Mouse (Mus musculus) lung, postnatal 10 days (tissue): ENCODE data around the gene Arhgef17.

Experiments used
- DNase-seq: peaks from one replicate; pipeline ENCODE4 v3.0.0; 2021

Gene Arhgef17

GRCm38 (mm10) chr7:100941169-100941568 lies 9.3 kb upstream of the Arhgef17 start:
- DNase-seq: peak; percentile 29

- no peak for DNase-seq
Observed at GRCm38 (mm10) chr7:100938106-100938505, 6.2 kb upstream of the Arhgef17 start.

DNA sequence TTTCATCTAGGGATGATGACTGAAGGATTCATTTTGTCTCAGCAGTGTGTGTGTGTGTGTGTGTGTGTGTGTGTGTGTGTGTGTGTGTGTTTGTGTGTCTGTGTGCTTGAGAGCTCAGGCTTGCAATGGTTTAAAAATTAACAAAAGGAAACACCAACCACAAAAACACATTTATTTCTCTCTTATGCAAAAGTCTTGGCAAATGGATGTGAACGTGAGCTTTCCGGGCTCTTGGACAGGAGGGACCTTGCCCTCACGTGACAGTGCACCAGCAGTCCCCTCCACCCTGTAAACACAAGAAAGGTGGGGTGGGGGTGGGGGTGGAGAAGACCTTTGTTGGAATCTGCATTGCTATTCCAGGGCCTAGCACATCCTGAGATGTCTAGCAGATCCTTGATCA lies 5.6 kb upstream of the Arhgef17 start:
- DNase-seq: no peak

- DNase-seq: no peak
Observed at GRCm38 (mm10) chr7:100933520-100933919, 1.6 kb upstream of the Arhgef17 start.

GRCm38 (mm10) chr7:100932481-100933007 lies 637 bp upstream of the Arhgef17 start:
- peak; percentile 95 for DNase-seq

DNA sequence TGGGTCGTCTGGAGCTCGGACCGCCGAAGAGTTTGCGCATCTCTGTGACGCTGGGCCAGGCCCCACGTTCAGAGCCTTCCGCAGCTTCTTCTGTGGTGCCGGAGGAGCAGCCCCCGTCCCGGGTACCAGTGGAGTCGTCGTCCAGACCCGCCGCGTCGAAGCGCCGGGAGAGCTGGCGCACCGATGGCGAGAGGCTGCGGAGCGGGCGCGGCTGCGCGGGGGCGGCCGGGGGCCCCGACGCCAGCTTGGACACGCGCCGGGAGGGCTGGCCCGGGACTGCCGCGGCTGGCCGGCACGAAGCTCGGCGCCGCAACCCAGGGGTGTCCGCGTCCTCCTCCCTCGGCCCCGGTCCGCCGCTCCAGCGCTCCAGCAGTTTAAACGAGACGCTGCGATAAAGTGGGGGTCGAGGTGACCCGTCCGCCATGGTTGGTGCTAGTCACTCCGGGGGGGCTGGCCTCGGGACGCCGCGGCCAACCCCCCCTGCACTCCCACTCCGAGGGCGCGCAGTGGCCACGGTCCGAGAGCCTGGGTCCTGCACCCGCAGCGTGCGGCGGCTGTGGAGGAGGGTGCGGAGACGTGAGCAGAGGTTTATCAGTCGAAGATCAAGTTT lies 486 bp downstream of the Arhgef17 start:
- peak; percentile 56 for DNase-seq

DNA sequence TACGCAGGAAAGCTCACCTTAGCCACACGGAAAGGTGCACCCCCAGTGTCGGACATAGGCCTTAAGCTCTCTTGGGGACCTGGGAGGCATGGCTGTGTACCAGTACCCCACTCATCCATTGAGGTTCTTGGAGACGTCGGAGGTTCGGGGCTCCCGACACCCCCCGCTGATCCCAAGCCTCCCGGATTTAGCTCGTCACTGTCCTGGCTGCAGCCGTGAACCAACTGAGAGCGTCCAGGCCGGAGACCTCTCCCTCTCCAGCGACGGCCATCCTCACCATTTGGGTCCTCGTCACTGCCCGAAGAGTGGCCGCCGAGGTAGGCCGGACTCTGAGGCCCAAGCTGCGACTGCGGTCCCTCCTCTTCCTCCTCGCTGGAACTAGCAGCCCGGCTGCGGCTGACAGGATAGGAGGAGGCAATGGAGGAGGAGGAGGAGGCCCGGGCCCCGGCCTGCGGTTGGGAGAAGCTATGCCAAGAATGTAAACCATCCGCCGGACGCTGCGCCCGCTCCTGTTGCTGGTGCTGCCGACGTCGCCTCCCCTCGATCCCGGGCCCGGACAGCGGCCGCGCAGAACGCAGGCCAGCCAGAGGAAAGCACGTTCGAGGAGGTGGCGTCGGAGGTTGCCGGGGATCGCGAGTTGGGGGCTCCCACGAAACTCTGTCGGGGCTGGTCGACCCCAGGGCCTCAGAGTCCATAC lies 1.1 kb downstream of the Arhgef17 start:
- DNase-seq: peak; percentile 91

- no peak for DNase-seq
Observed at GRCm38 (mm10) chr7:100929639-100930303, 2.1 kb downstream of the Arhgef17 start.

DNA sequence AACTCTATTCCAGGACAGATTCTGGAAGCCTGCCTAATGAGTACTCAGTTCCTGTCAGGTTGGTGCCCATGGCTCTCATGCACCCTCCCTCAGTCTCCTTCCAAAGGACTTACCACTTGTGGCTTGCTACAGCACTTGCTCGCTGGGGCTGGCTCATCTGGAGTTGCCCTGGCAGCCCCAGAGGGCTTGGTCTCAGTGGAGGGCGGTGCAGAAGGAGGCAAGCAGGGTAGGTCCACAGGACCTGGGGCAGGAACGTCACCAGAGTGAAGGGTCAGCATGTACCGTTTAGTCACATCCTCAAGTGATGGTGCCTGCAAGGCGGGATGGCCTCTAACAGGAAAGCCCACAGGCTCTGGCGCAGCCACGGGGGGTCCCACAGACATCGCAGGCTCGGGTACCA lies 3.5 kb downstream of the Arhgef17 start:
- DNase-seq: no peak

GRCm38 (mm10) chr7:100927287-100928000 lies 4.5 kb downstream of the Arhgef17 start:
- no peak for DNase-seq

DNA sequence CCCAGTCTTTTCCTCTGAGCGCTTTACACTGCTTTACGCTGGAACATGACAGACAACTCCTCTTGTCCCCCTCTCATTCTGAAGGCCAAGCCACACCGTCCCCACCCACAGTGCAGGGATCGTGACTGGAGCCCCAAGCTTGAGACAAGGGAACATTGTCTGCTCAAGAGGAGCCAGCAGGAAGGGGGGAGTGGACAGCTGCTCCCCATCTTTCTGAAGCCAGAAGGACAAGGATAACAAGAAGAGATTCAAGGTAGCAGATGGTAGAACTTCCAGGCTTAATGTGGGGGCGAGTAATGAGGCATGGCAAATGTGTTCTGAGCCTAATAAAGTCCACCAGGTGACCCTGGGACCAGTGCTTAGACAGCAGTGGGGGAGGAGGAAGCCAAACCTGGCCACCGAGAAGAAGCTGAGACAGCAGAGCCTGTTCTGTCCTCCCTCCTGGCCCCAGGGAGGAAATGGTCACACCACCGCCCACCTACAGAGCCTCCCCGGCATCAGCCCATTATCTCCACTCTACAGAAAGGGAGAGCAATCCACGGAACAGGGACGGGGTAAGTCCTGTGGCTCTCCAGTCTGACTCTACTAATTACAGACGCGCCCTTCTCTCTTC lies 5.5 kb downstream of the Arhgef17 start:
- no peak for DNase-seq

GRCm38 (mm10) chr7:100924674-100925445 lies 7.0 kb downstream of the Arhgef17 start:
- peak; percentile 79 for DNase-seq

DNA sequence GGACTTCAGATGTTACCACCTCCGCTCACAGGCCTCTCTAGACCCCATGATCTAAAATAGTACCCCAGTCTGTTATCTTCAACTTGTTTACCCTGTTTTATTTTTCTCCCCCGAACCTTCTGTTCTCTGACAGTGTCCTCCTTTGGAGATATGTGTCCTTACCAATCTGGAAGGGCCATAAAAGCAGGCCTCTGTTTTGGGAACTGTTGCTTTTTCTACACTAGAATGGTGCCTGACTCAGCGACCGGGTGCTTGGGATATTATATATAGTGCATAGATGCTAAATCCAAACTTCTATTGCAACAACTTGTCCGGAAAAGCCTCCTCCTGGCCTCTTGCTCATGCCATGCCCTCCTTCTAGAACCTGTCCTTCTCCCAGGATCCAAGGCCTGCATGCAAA lies 7.7 kb downstream of the Arhgef17 start:
- DNase-seq: no peak

DNA sequence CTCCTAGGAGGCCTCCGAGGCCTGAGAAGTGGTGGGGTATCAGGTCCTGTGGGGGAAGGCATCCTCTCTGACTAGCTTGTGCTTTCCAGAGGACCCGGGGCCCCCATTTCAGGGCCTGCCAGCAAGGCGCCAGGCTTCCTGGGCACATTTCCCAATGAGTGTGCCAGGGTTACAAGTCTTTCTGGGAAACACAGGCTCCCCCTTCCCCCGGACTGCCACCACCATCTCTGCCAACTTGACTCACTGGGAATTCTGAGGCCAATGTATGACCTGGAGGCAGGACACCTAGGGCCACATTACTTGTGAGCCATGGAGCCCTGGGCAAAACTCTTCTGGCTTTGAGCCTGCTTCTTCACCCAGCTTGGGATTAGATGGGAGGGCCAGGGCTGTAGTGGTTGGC lies 9.0 kb downstream of the Arhgef17 start:
- DNase-seq: no peak

DNA sequence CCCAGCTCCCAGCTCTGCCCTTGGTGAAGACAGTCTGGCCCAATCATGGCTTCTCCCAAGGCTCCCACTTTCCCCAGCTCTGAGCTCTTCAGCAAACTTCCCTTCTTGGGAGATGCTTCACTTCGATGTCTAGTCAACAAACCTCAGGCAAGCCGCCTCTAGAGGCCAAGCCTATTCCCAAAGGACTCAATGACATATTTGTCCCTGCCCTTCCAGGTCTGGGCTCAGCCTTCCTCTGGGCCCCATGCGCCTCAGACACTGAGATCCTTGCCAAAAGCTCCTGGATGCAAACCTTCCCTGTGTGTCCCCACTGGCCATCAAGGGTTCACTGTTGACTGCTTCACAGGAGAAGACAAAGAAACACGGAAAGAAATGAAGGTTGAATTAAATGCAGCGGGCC lies 10.6 kb downstream of the Arhgef17 start:
- no peak for DNase-seq

GRCm38 (mm10) chr7:100919809-100920107 lies 12.1 kb downstream of the Arhgef17 start:
- DNase-seq: peak; percentile 75

GRCm38 (mm10) chr7:100919006-100919808 lies 12.7 kb downstream of the Arhgef17 start:
- DNase-seq: no peak

- DNase-seq: peak; percentile 88
Observed at GRCm38 (mm10) chr7:100918176-100918575, 13.7 kb downstream of the Arhgef17 start.

- DNase-seq: no peak
Observed at GRCm38 (mm10) chr7:100917751-100918150, 14.2 kb downstream of the Arhgef17 start.

DNA sequence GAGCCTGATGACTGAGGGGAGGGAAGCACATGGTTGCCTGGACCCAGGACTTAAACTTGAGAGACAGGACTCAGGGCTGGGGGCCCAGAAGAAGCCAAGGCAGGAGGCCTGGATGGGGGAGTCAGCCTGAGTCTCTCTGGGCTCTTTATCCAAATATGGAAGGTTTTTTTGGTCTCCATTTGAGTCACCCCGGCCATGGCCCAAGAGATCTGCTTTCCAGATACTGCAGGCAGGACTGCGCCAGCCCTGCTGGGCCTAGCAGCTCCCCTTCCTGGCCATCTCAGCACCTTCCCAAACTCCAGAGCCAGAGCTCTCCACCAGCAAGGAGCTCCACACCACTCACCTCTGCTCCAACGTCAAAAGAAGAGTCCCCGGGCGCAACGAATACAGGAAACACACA lies 15.4 kb downstream of the Arhgef17 start:
- DNase-seq: no peak

DNA sequence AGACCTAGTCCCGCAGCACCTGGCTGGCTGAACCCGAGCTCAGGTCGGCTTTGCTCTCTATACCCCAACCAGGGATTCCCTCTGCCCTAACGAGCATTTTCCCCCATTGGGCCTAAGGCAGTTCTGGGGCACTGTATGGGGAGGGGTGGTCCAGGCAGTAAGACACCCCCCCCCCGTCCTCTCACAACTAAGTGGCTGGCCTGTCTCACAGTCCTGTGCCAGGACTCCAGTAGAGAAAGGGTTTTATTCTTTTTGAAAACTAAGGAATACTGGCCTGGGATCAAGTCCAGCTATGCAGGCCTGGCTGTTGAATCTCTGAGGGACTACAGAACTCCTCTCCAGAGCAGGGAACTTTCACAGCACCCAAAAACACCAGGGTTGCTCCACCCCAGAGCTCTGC lies 16.7 kb downstream of the Arhgef17 start:
- DNase-seq: no peak
